9 mouse cellular contexts compared by ENCODE assay signal in the genomic region with DNA sequence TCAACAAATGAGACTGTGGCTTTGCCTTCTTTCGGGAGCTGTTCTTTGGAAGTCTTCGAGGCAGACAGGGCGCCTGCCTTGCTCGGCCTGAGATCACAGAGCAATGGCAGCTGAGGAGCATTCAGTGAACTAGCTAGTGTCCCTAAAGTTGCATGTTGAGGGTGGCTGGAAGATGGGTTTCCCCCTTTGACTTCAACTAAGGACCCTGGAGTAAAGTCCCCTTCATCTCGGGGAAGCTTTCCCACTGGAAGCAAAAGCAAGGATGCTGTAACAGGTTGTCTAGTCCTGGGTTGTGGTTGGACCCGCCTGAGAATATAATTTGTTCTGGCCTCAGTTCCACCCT.
A peak's percentile ranks its signal among the peaks of the same experiment; 100 is the strongest.
DNase-seq lines count a peak whose midpoint lies in the region; ATAC-seq lines count a peak whose summit lies in the region.
"Had no signal": no experiment of that assay in that cellular context is flagged by ENCODE, and none has a peak within 500 bp of the region (broad histone marks: within the 10 kb centered on the region; RNA-seq: fewer than 3 reads in every experiment).

No protein-coding gene starts in this region.

- peak overlapping the region; percentile 74 for H3K4me3 ChIP-seq in heart, embryonic 16.5 days (ENCODE audit: low read length)
- peak overlapping the region; percentile 81 for H3K4me3 ChIP-seq in hindbrain, embryonic 10.5 days
- H3K4me3 ChIP-seq in midbrain, embryonic 10.5 days = peak overlapping the region; percentile 76

- no peak for DNase-seq in heart, postnatal 25 days (ENCODE audit: low spot score)
- peak; percentile 10 for DNase-seq in ZHBTc4 (ENCODE audit: low read depth, low spot score)
- no peak for DNase-seq in hindbrain, embryonic 10.5 days (ENCODE audit: low spot score)
- no peak for DNase-seq in midbrain, embryonic 10.5 days (ENCODE audit: low spot score)
- no peak for DNase-seq in left cerebral cortex, postnatal 25 days (ENCODE audit: low spot score in 2 of 2)

- no peaks in the 10 kb centered on the region for H3K27me3 ChIP-seq in heart, embryonic 16.5 days (ENCODE audit: control insufficient read depth, insufficient read depth, low read length)
- H3K27me3 ChIP-seq in hindbrain, embryonic 10.5 days (ENCODE audit: insufficient read depth, poor library complexity, severe bottlenecking) = peaks cover 39% of the 10 kb centered on the region
- H3K27me3 ChIP-seq in midbrain, embryonic 10.5 days (ENCODE audit: low read depth, poor library complexity, severe bottlenecking) = peaks cover 41% of the 10 kb centered on the region
- H3K27me3 ChIP-seq: CH12.LX had no signal

- H3K9me3 ChIP-seq in heart, embryonic 16.5 days (replicated peaks; ENCODE audit: control insufficient read depth, low read length) = no peaks in the 10 kb centered on the region
- no peaks in the 10 kb centered on the region for H3K9me3 ChIP-seq in hindbrain, embryonic 10.5 days
- no peaks in the 10 kb centered on the region for H3K9me3 ChIP-seq in midbrain, embryonic 10.5 days (replicated peaks)

- no peak overlapping the region for H3K27ac ChIP-seq in heart, embryonic 16.5 days (ENCODE audit: low read length)
- H3K27ac ChIP-seq in hindbrain, embryonic 10.5 days = peak overlapping the region; percentile 72
- H3K27ac ChIP-seq in midbrain, embryonic 10.5 days (replicated peaks) = peak overlapping the region; percentile 74; the same call in 1 of the 2 replicates

- peak overlapping the region; percentile 94 for H3K4me2 ChIP-seq in heart, embryonic 16.5 days (ENCODE audit: low read depth, low read length)

- WGBS in heart, embryonic 16.5 days = 36% methylated on average over 6 of the region's 6 CpGs
- WGBS in hindbrain, embryonic 10.5 days = 10% methylated on average over 6 of the region's 6 CpGs
- WGBS in midbrain, embryonic 10.5 days = 11% methylated on average over 6 of the region's 6 CpGs

- H3K9ac ChIP-seq in heart, embryonic 16.5 days (ENCODE audit: low read length) = peak overlapping the region; percentile 77; the same call in 1 of the 2 replicates

- no peaks in the 10 kb centered on the region for H3K36me3 ChIP-seq in heart, embryonic 16.5 days (ENCODE audit: control insufficient read depth, insufficient read depth)
- no peaks in the 10 kb centered on the region for H3K36me3 ChIP-seq in hindbrain, embryonic 10.5 days
- no peaks in the 10 kb centered on the region for H3K36me3 ChIP-seq in midbrain, embryonic 10.5 days

- no peak for ATAC-seq in heart, embryonic 16.5 days (replicated peaks; ENCODE audit: extremely low read depth, insufficient read depth, low FRiP score)
- ATAC-seq in activated CD4-positive, CD25-positive, alpha-beta regulatory T cell, adult 4 months = no peak
- ATAC-seq in monocyte, adult 5-6 weeks (replicated peaks; ENCODE audit: insufficient number of reproducible peaks, low FRiP score, low TSS enrichment, poor library complexity, severe bottlenecking) = no peak

- intact Hi-C loops in heart, postnatal 25 days (cut with DNase I) = no loop called here
- intact Hi-C loops in left cerebral cortex, postnatal 25 days (cut with DNase I) = no loop called here

- no peaks in the 10 kb centered on the region for H3K4me1 ChIP-seq in heart, embryonic 16.5 days (ENCODE audit: control insufficient read depth, insufficient read depth, low read length)
- peaks cover 21% of the 10 kb centered on the region for H3K4me1 ChIP-seq in hindbrain, embryonic 10.5 days (replicated peaks)
- peaks cover 28% of the 10 kb centered on the region for H3K4me1 ChIP-seq in midbrain, embryonic 10.5 days
